Mouse (Mus musculus) liver, adult 2 months (tissue): ENCODE results near the gene Dlg2.

Source experiments
- CTCF ChIP-seq: fragments of 200-500 bp; IDR thresholded peaks from 2 replicates; pipeline ENCODE4 v1.5.1; 2011; ENCODE audit warnings: low read depth, low read length, control low read depth
- POLR2A ChIP-seq: fragments of 200-500 bp; IDR thresholded peaks from 2 replicates; pipeline ENCODE4 v1.6.1; 2011; ENCODE audit warnings: low read length, control low read depth; ENCODE audit not compliant: insufficient read depth; ENCODE audit errors: extremely low read depth

GRCm38 (mm10) chr7:92367111-92367510 lies 1890.6 kb downstream of the Dlg2 start:
- TF ChIP-seq POLR2A, result no peak
- no peak for TF ChIP-seq CTCF
